Mouse (Mus musculus) forebrain, embryonic 14.5 days (tissue): ENCODE measurements around the gene E130308A19Rik. TPM values are rescaled to one million over a fixed set of nuclear protein-coding genes. Genes with fewer than 3 reads are reported as not detected.

Experiments
- ATAC-seq: fragments of 200-750 bp; cut with Nextera tagmentation; 2 replicates; pipeline ENCODE4 v1.8.0; 2017; ENCODE audit warnings: mild to moderate bottlenecking, moderate library complexity
- DNase-seq: peaks from one replicate; pipeline ENCODE4 v3.0.0-alpha.2; 2015; ENCODE audit warnings: low spot score
- H3K27ac ChIP-seq: fragments of 300-500 bp; sonication (generic); 2 replicates; pipeline ENCODE4 v1.5.1; 2014; ENCODE audit warnings: low read depth, mild to moderate bottlenecking, control low read depth, low read length, moderate library complexity
- H3K27me3 ChIP-seq: fragments of 300-500 bp; sonication (generic); replicated peaks from 2 replicates; pipeline ENCODE4 v1.6.1; 2014; ENCODE audit warnings: low read length, control low read depth, mixed read lengths; ENCODE audit not compliant: control insufficient read depth, insufficient read depth
- H3K36me3 ChIP-seq: fragments of 300-500 bp; sonication (generic); 2 replicates; pipeline ENCODE4 v1.6.1; 2014; ENCODE audit warnings: low read length, control low read depth; ENCODE audit not compliant: control insufficient read depth, insufficient read depth
- H3K4me1 ChIP-seq: fragments of 300-500 bp; sonication (generic); 2 replicates; pipeline ENCODE4 v1.6.1; 2014; ENCODE audit warnings: antibody characterized with exemption, low read length, control low read depth; ENCODE audit not compliant: control insufficient read depth, insufficient read depth
- H3K4me2 ChIP-seq: fragments of 300-500 bp; sonication (generic); 2 replicates; pipeline ENCODE4 v1.6.1; 2014; ENCODE audit warnings: mild to moderate bottlenecking, control low read depth, low read length
- H3K4me3 ChIP-seq: fragments of 300-500 bp; sonication (generic); 2 replicates; pipeline ENCODE4 v1.5.1; 2014; ENCODE audit warnings: low read depth, low read length, control low read depth
- H3K9ac ChIP-seq: fragments of 300-500 bp; sonication (generic); 2 replicates; pipeline ENCODE4 v1.6.1; 2014; ENCODE audit warnings: mild to moderate bottlenecking, low read length, control low read depth, moderate library complexity
- H3K9me3 ChIP-seq: fragments of 300-500 bp; sonication (generic); replicated peaks from 2 replicates; pipeline ENCODE4 v1.6.1; 2016; ENCODE audit warnings: low read length, control low read depth, mixed read lengths; ENCODE audit not compliant: control insufficient read depth
- WGBS: fragments of 180-500 bp; shearing (Covaris S2); extraction: QIAGEN DNeasy Blood & Tissue Kit; methylation state at CpG from one replicate; pipeline ENCODE4 v1.1.7; 2014; 5-methylcytosine and 5-hydroxymethylcytosine counted together
- polyA plus RNA-seq: library from polyadenylated mRNA; unstranded; fragments of >200 nt; fragmentation: Nextera tagmentation; extraction: Ambion mirVana; gene quantifications from 2 replicates; pipeline ENCODE4 v1.2.1, GENCODE M21; 2014

E130308A19Rik gene
- polyA plus RNA-seq, 1 experiment from 2014 or later: 22.6 TPM

GRCm38 (mm10) chr4:59772171-59772879 is 146.3 kb downstream of the E130308A19Rik start:
- Histone ChIP-seq H3K9ac (no peak overlapping the region), H3K4me1 (no peaks in the 10 kb centered on the region), H3K27ac (no peak overlapping the region), H3K4me3 (no peak overlapping the region), H3K4me2 (no peak overlapping the region), H3K27me3 (no peaks in the 10 kb centered on the region), H3K36me3 (peaks cover 46% of the 10 kb centered on the region), H3K9me3 (no peaks in the 10 kb centered on the region)
- WGBS: 39% methylated on average over 17 of the region's 17 CpGs
- no peak for ATAC-seq
- DNase-seq: no peak

GRCm38 (mm10) chr4:59777828-59778227 is 151.8 kb downstream of the E130308A19Rik start:
- no peak for ATAC-seq
- H3K9me3 ChIP-seq: no peaks in the 10 kb centered on the region
- no peak overlapping the region for H3K4me2 ChIP-seq
- no peak overlapping the region for H3K27ac ChIP-seq
- no peaks in the 10 kb centered on the region; the same call in 1 of the 2 replicates for H3K4me1 ChIP-seq
- H3K4me3 ChIP-seq: no peak overlapping the region
- DNase-seq: no peak
- H3K9ac ChIP-seq: no peak overlapping the region
- 86% methylated on average over 3 of the region's 3 CpGs for WGBS
- H3K27me3 ChIP-seq: no peaks in the 10 kb centered on the region
- H3K36me3 ChIP-seq: peaks cover 16% of the 10 kb centered on the region; the same call in 1 of the 2 replicates

- Histone ChIP-seq H3K27ac (no peak overlapping the region), H3K4me2 (no peak overlapping the region), H3K9me3 (no peaks in the 10 kb centered on the region), H3K27me3 (no peaks in the 10 kb centered on the region), H3K4me1 (no peaks in the 10 kb centered on the region; the same call in 1 of the 2 replicates), H3K4me3 (no peak overlapping the region), H3K36me3 (peaks cover 2% of the 10 kb centered on the region; the same call in 1 of the 2 replicates), H3K9ac (no peak overlapping the region)
- ATAC-seq: no peak
- DNase-seq: peak; percentile 71
- 33% methylated on average over 1 of the region's 1 CpGs for WGBS
Measured at GRCm38 (mm10) chr4:59780568-59780967, 154.6 kb downstream of the E130308A19Rik start.

GRCm38 (mm10) chr4:59782853-59783684 is 157.1 kb downstream of the E130308A19Rik start:
- H3K9me3 ChIP-seq: no peaks in the 10 kb centered on the region
- H3K27me3 ChIP-seq: no peaks in the 10 kb centered on the region
- peak overlapping the region; percentile 79 for H3K9ac ChIP-seq
- peak overlapping the region; percentile 85 for H3K4me2 ChIP-seq
- ATAC-seq (peak; percentile 61), DNase-seq (peak; percentile 56)
- no peaks in the 10 kb centered on the region for H3K36me3 ChIP-seq
- WGBS: under 1% methylated on average over 47 of the region's 47 CpGs
- H3K4me3 ChIP-seq: peak overlapping the region; percentile 99
- H3K4me1 ChIP-seq: no peaks in the 10 kb centered on the region; the same call in 1 of the 2 replicates
- peak overlapping the region; percentile 63; the same call in 1 of the 2 replicates for H3K27ac ChIP-seq

- peak overlapping the region; percentile 79 for H3K9ac ChIP-seq
- peak overlapping the region; percentile 99 for H3K4me3 ChIP-seq
- no peaks in the 10 kb centered on the region; the same call in 1 of the 2 replicates for H3K4me1 ChIP-seq
- peak; percentile 96 for ATAC-seq
- DNase-seq: peak; percentile 100
- under 1% methylated on average over 36 of the region's 36 CpGs for WGBS
- H3K36me3 ChIP-seq: no peaks in the 10 kb centered on the region
- H3K27ac ChIP-seq: peak overlapping the region; percentile 63; the same call in 1 of the 2 replicates
- H3K27me3 ChIP-seq: no peaks in the 10 kb centered on the region
- no peaks in the 10 kb centered on the region for H3K9me3 ChIP-seq
- H3K4me2 ChIP-seq: peak overlapping the region; percentile 85
Measured at GRCm38 (mm10) chr4:59783685-59784279, 157.8 kb downstream of the E130308A19Rik start.

GRCm38 (mm10) chr4:59785412-59785811 is 159.4 kb downstream of the E130308A19Rik start:
- no peak for ATAC-seq
- Histone ChIP-seq H3K27me3 (no peaks in the 10 kb centered on the region), H3K4me3 (no peak overlapping the region), H3K4me2 (no peak overlapping the region), H3K27ac (no peak overlapping the region), H3K9ac (no peak overlapping the region), H3K36me3 (no peaks in the 10 kb centered on the region), H3K4me1 (no peaks in the 10 kb centered on the region; the same call in 1 of the 2 replicates), H3K9me3 (no peaks in the 10 kb centered on the region)
- 33% methylated on average over 2 of the region's 2 CpGs for WGBS
- DNase-seq: no peak

GRCm38 (mm10) chr4:59786661-59787060 is 160.7 kb downstream of the E130308A19Rik start:
- WGBS: 2% methylated on average over 7 of the region's 7 CpGs
- Histone ChIP-seq H3K27me3 (no peaks in the 10 kb centered on the region), H3K27ac (no peak overlapping the region), H3K4me2 (no peak overlapping the region), H3K9me3 (no peaks in the 10 kb centered on the region), H3K4me1 (no peaks in the 10 kb centered on the region; the same call in 1 of the 2 replicates), H3K4me3 (no peak overlapping the region), H3K9ac (no peak overlapping the region), H3K36me3 (no peaks in the 10 kb centered on the region)
- DNase-seq (peak; percentile 80), ATAC-seq (0 out of 2 replicates have a peak, but pooled peaks have one; percentile 9)

GRCm38 (mm10) chr4:59787126-59787525 is 161.1 kb downstream of the E130308A19Rik start:
- Histone ChIP-seq H3K27me3 (no peaks in the 10 kb centered on the region), H3K4me1 (no peaks in the 10 kb centered on the region; the same call in 1 of the 2 replicates), H3K27ac (no peak overlapping the region), H3K4me2 (no peak overlapping the region), H3K36me3 (no peaks in the 10 kb centered on the region), H3K9ac (no peak overlapping the region), H3K4me3 (no peak overlapping the region), H3K9me3 (no peaks in the 10 kb centered on the region)
- ATAC-seq: no peak
- 63% methylated on average over 6 of the region's 6 CpGs for WGBS
- no peak for DNase-seq
